Mouse (Mus musculus) hindbrain, embryonic 12.5 days (tissue): ENCODE results near the gene Cst9. TPM values are rescaled to one million over a fixed set of nuclear protein-coding genes. Genes with fewer than 3 reads are reported as not detected.

ENCODE experiments used
- ATAC-seq: fragments of 200-750 bp; cut with Nextera tagmentation; 2 replicates; pipeline ENCODE4 v1.8.0; 2017; ENCODE audit warnings: moderate TSS enrichment; ENCODE audit not compliant: low FRiP score
- H3K27ac ChIP-seq: fragments of 300-500 bp; sonication (generic); 2 replicates; pipeline ENCODE4 v1.5.1; 2016; ENCODE audit warnings: mild to moderate bottlenecking
- H3K27me3 ChIP-seq: fragments of 300-500 bp; sonication (generic); 2 replicates; pipeline ENCODE4 v1.6.1; 2016; ENCODE audit warnings: mild to moderate bottlenecking
- H3K36me3 ChIP-seq: fragments of 300-500 bp; sonication (generic); 2 replicates; pipeline ENCODE4 v1.6.1; 2016; ENCODE audit warnings: mild to moderate bottlenecking
- H3K4me1 ChIP-seq: fragments of 300-500 bp; sonication (generic); 2 replicates; pipeline ENCODE4 v1.6.1; 2016
- H3K4me2 ChIP-seq: fragments of 300-500 bp; sonication (generic); replicated peaks from 2 replicates; pipeline ENCODE4 v1.6.1; 2016; ENCODE audit warnings: mild to moderate bottlenecking
- H3K4me3 ChIP-seq: fragments of 300-500 bp; sonication (generic); 2 replicates; pipeline ENCODE4 v1.5.1; 2016; ENCODE audit warnings: mild to moderate bottlenecking
- H3K9ac ChIP-seq: fragments of 300-500 bp; sonication (generic); 2 replicates; pipeline ENCODE4 v1.6.1; 2016; ENCODE audit warnings: mild to moderate bottlenecking, moderate library complexity
- H3K9me3 ChIP-seq: fragments of 300-500 bp; sonication (generic); replicated peaks from 2 replicates; pipeline ENCODE4 v1.6.1; 2016; ENCODE audit warnings: mild to moderate bottlenecking
- polyA plus RNA-seq: library from polyadenylated mRNA; unstranded; fragments of >200 nt; fragmentation: Nextera tagmentation; extraction: Ambion mirVana; gene quantifications from 2 replicates; pipeline ENCODE4 v1.2.1, GENCODE M21; 2016

Gene Cst9
- polyA plus RNA-seq, 1 experiment from 2014 or later = not detected

- no peak for ATAC-seq
- Histone ChIP-seq H3K4me1 (peaks cover 3% of the 10 kb centered on the region; the same call in 1 of the 2 replicates), H3K9ac (no peak overlapping the region), H3K9me3 (no peaks in the 10 kb centered on the region), H3K27ac (no peak overlapping the region), H3K36me3 (no peaks in the 10 kb centered on the region), H3K27me3 (no peaks in the 10 kb centered on the region), H3K4me2 (no peak overlapping the region), H3K4me3 (no peak overlapping the region)
Measured at GRCm38 (mm10) chr2:148884738-148885137, 49.8 kb downstream of the Cst9 start.

Other genes with a start within 250 kb of the Cst9 start
- gene Nxt1, start 162.5 kb upstream of the Cst9 start, polyA plus RNA-seq = 70.5 and 72.4 TPM in 2 replicates
- 21.4 and 22.5 TPM in 2 replicates for gene Gzf1, start 154.1 kb upstream of the Cst9 start, polyA plus RNA-seq
- gene Napb, start 102.7 kb upstream of the Cst9 start, polyA plus RNA-seq = 25.6 and 30.6 TPM in 2 replicates
- not detected in 2 replicates for gene Cstl1, start 84.8 kb upstream of the Cst9 start, polyA plus RNA-seq
- not detected in 2 replicates for gene Cst11, start 63.6 kb upstream of the Cst9 start, polyA plus RNA-seq
- not detected in 2 replicates for gene 8030411F24Rik, start 53.1 kb upstream of the Cst9 start, polyA plus RNA-seq
- not detected in 2 replicates for gene Cst12, start 45.8 kb upstream of the Cst9 start, polyA plus RNA-seq
- gene Cst8, start 36.4 kb upstream of the Cst9 start, polyA plus RNA-seq = not detected in 2 replicates
- not detected in 2 replicates for gene Cst13, start 15.1 kb upstream of the Cst9 start, polyA plus RNA-seq
- gene 9230104L09Rik, start 29.9 kb downstream of the Cst9 start, polyA plus RNA-seq = not detected in 2 replicates
- gene Cst3, start 40.5 kb downstream of the Cst9 start, polyA plus RNA-seq = 339 and 373 TPM in 2 replicates
- not detected in 2 replicates for gene Gm1330, start 168.1 kb downstream of the Cst9 start, polyA plus RNA-seq
- not detected in 2 replicates for gene Gm10750, start 182.1 kb downstream of the Cst9 start, polyA plus RNA-seq